Mouse (Mus musculus) heart, adult 2 months (tissue): ENCODE results near the gene Vps26c.

Experiments
- CTCF ChIP-seq: fragments of 200-600 bp; IDR thresholded peaks from 2 replicates; pipeline ENCODE4 v1.8.1; 2022; ENCODE audit warnings: antibody characterized with exemption, mild to moderate bottlenecking, moderate library complexity
- POLR2A ChIP-seq: fragments of 200-500 bp; IDR thresholded peaks from 2 replicates; pipeline ENCODE4 v1.6.1; 2011; ENCODE audit warnings: mild to moderate bottlenecking, low read depth, low read length, control low read depth; ENCODE audit not compliant: insufficient read depth

- TF ChIP-seq CTCF: no peak
- no peak for TF ChIP-seq POLR2A
Observed at GRCm38 (mm10) chr16:94473086-94473822, 53.4 kb downstream of the Vps26c start.
